8 mouse cellular contexts compared by ENCODE assay signal in the genomic region with DNA sequence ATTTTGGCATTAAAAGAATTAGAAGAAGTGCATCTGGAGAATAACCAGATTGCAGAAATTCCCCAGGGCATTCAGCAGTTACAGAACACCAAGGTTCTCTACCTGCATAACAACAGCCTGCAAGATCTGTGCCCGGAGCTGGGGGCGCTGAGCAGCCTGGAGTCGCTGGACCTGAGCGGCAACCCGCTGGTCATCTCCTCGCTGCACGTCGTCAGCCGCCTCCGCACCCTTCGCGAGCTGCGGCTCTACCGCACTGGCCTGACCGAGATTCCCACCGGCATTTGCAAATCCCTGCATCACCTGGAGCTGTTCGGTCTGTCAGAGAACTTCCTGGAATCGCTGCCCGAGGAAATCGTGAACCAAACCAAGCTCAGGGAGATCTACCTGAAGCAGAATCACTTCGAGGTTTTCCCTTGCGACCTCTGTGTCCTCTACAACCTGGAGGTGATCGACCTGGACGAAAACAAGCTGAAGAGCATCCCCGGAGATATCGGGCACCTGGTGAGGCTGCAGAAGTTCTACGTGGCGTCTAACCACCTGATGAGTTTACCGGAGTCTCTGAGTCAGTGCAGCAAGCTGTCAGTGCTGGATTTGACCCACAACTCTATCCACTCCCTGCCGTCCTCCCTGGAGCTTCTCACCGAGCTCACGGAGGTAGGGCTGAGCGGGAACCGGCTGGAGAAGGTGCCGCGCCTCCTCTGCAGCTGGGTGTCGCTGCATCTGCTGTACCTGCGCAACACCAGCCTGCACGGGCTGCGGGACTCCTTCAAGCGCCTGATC. TPM values are rescaled to one million over a fixed set of nuclear protein-coding genes. Genes with fewer than 3 reads are reported as not detected.
DNase-seq lines count a peak whose midpoint lies in the region; ATAC-seq and TF ChIP-seq lines count a peak whose summit lies in the region.

No protein-coding gene starts in this region.

- peak overlapping the region; percentile 78 for H3K4me2 ChIP-seq in embryonic facial prominence, embryonic 11.5 days (ENCODE audit: low read depth, low read length)
- H3K4me2 ChIP-seq in hindbrain, postnatal 0 days (ENCODE audit: low read depth, low read length), result peak overlapping the region; percentile 87
- peak overlapping the region; percentile 42 for H3K4me2 ChIP-seq in liver, embryonic 12.5 days

- TF ChIP-seq EP300 in ES-Bruce4 (IDR thresholded peaks at IDR 0.05; ENCODE audit: insufficient read depth, low read depth, low read length), result 0 out of 2 replicates have a peak, but pooled peaks have one; percentile 43

- H3K36me3 ChIP-seq in ES-Bruce4 (ENCODE audit: control insufficient read depth, insufficient read depth, low read length, poor library complexity, severe bottlenecking), result no peaks in the 10 kb centered on the region
- no peaks in the 10 kb centered on the region for H3K36me3 ChIP-seq in embryonic facial prominence, embryonic 11.5 days (replicated peaks; ENCODE audit: control insufficient read depth, insufficient read depth, low read depth, low read length)
- no peaks in the 10 kb centered on the region for H3K36me3 ChIP-seq in hindbrain, postnatal 0 days (ENCODE audit: insufficient read depth, low read length)
- no peaks in the 10 kb centered on the region for H3K36me3 ChIP-seq in liver, embryonic 12.5 days

- no peaks in the 10 kb centered on the region for H3K27me3 ChIP-seq in ES-Bruce4 (ENCODE audit: control insufficient read depth, insufficient read depth, low read length, poor library complexity, severe bottlenecking)
- peaks cover 8% of the 10 kb centered on the region for H3K27me3 ChIP-seq in embryonic facial prominence, embryonic 11.5 days (ENCODE audit: control insufficient read depth, insufficient read depth, low read length)
- H3K27me3 ChIP-seq in hindbrain, postnatal 0 days (ENCODE audit: insufficient read depth, low read length), result 0 out of 2 replicates have a peak, but pooled peaks cover 3% of the 10 kb centered on the region
- peaks cover 55% of the 10 kb centered on the region for H3K27me3 ChIP-seq in liver, embryonic 12.5 days (replicated peaks)

- H3K9ac ChIP-seq in ES-Bruce4 (ENCODE audit: low read depth, poor library complexity, severe bottlenecking), result no peak overlapping the region; the same call in none of the 2 replicates
- H3K9ac ChIP-seq in embryonic facial prominence, embryonic 11.5 days (replicated peaks; ENCODE audit: low read length), result peak overlapping the region; percentile 37
- peak overlapping the region; percentile 44; the same call in 1 of the 2 replicates for H3K9ac ChIP-seq in hindbrain, postnatal 0 days (replicated peaks; ENCODE audit: low read length)
- H3K9ac ChIP-seq in liver, embryonic 12.5 days, result no peak overlapping the region

- DNase-seq in gastrocnemius, postnatal 10 days, result peak; percentile 6
- DNase-seq in gastrocnemius, postnatal 25 days, result no peak
- peak; percentile 45 for DNase-seq in embryonic facial prominence, embryonic 11.5 days (ENCODE audit: low spot score)
- peak; percentile 56 for DNase-seq in hindbrain, postnatal 0 days (ENCODE audit: low spot score)
- peak; percentile 43 for DNase-seq in neural tube, embryonic 10.5 days (ENCODE audit: extremely low spot score, low spot score)
- DNase-seq in MN1 (ENCODE audit: low spot score), result no peak

- WGBS in embryonic facial prominence, embryonic 11.5 days, result under 1% methylated on average over 41 of the region's 41 CpGs
- under 1% methylated on average over 41 of the region's 41 CpGs for WGBS in hindbrain, postnatal 0 days
- WGBS in liver, embryonic 12.5 days (ENCODE audit: insufficient replicate concordance), result 2% methylated on average over 41 of the region's 41 CpGs

- no peak for TF ChIP-seq POLR2A in ES-Bruce4 (IDR thresholded peaks at IDR 0.05; ENCODE audit: insufficient read depth, low read length)

- ATAC-seq in embryonic facial prominence, embryonic 11.5 days (replicated peaks; ENCODE audit: insufficient number of reproducible peaks, low FRiP score, low TSS enrichment, low read depth), result peak; percentile 46; the same call in 1 of the 2 replicates
- ATAC-seq in hindbrain, postnatal 0 days, result peak; percentile 77
- no peak for ATAC-seq in liver, embryonic 12.5 days

- no peaks in the 10 kb centered on the region for H3K9me3 ChIP-seq in ES-Bruce4 (replicated peaks; ENCODE audit: control insufficient read depth, insufficient read depth, low read length, poor library complexity, severe bottlenecking)
- no peaks in the 10 kb centered on the region for H3K9me3 ChIP-seq in embryonic facial prominence, embryonic 11.5 days (replicated peaks; ENCODE audit: control insufficient read depth, low read length)
- no peaks in the 10 kb centered on the region for H3K9me3 ChIP-seq in hindbrain, postnatal 0 days (ENCODE audit: low read length)
- no peaks in the 10 kb centered on the region for H3K9me3 ChIP-seq in liver, embryonic 12.5 days (replicated peaks)

- peak overlapping the region; percentile 58 for H3K4me3 ChIP-seq in ES-Bruce4 (ENCODE audit: low read depth, low read length)
- peak overlapping the region; percentile 38 for H3K4me3 ChIP-seq in embryonic facial prominence, embryonic 11.5 days (ENCODE audit: low read depth, low read length)
- peak overlapping the region; percentile 45 for H3K4me3 ChIP-seq in hindbrain, postnatal 0 days (ENCODE audit: low read length)
- peak overlapping the region; percentile 13 for H3K4me3 ChIP-seq in liver, embryonic 12.5 days

- peak; percentile 57 for TF ChIP-seq CTCF in ES-Bruce4 (IDR thresholded peaks at IDR 0.05; ENCODE audit: low read depth, low read length)
- TF ChIP-seq CTCF in hindbrain, postnatal 0 days (IDR thresholded peaks at IDR 0.05; ENCODE audit: low read depth), result peak; percentile 65

- H3K27ac ChIP-seq in ES-Bruce4 (ENCODE audit: insufficient read depth, low read length), result no peak overlapping the region
- H3K27ac ChIP-seq in embryonic facial prominence, embryonic 11.5 days (replicated peaks; ENCODE audit: low read depth, low read length), result no peak overlapping the region
- H3K27ac ChIP-seq in hindbrain, postnatal 0 days, result no peak overlapping the region
- no peak overlapping the region for H3K27ac ChIP-seq in liver, embryonic 12.5 days

- H3K4me1 ChIP-seq in ES-Bruce4 (ENCODE audit: control insufficient read depth, insufficient read depth, low read length), result peaks cover 3% of the 10 kb centered on the region
- peaks cover 5% of the 10 kb centered on the region; the same call in 1 of the 2 replicates for H3K4me1 ChIP-seq in embryonic facial prominence, embryonic 11.5 days (ENCODE audit: control insufficient read depth, insufficient read depth, low read length)
- 0 out of 2 replicates have a peak, but pooled peaks cover 5% of the 10 kb centered on the region for H3K4me1 ChIP-seq in hindbrain, postnatal 0 days (ENCODE audit: insufficient read depth, low read length)
- peaks cover 6% of the 10 kb centered on the region for H3K4me1 ChIP-seq in liver, embryonic 12.5 days

RNA-seq across cellular contexts. Expression of a gene that starts 2.6 kb away (rescaled TPM):
- not detected for total RNA-seq in gastrocnemius, postnatal 10 days (2021)
- total RNA-seq in gastrocnemius, postnatal 25 days (2021), result not detected
- 31.1 and 36.1 TPM in 2 replicates for polyA plus RNA-seq in ES-Bruce4 (2011; ENCODE audit: insufficient read depth, insufficient read length, low read depth, missing spikeins)
- polyA plus RNA-seq in embryonic facial prominence, embryonic 11.5 days (2014; fragmentation: Nextera tagmentation; extraction: Ambion mirVana), result 2.6 and 2.7 TPM in 2 replicates
- total RNA-seq in hindbrain, postnatal 0 days (2014; rRNA removed), result 1.2 and 1.5 TPM in 2 replicates
- polyA plus RNA-seq in hindbrain, postnatal 0 days (2015; fragmentation: Nextera tagmentation; extraction: Ambion mirVana), result 1.4 and 1.7 TPM in 2 replicates
- polyA plus RNA-seq in liver, embryonic 12.5 days (2016; fragmentation: Nextera tagmentation; extraction: Ambion mirVana), result 0.13 and 0.38 TPM in 2 replicates

RNA-seq across cellular contexts. Expression of a gene that starts 5.9 kb away (rescaled TPM):
- total RNA-seq in gastrocnemius, postnatal 10 days (2021), result not detected
- not detected for total RNA-seq in gastrocnemius, postnatal 25 days (2021)
- polyA plus RNA-seq in ES-Bruce4 (2011; ENCODE audit: insufficient read depth, insufficient read length, low read depth, missing spikeins), result 2.4 and 3.3 TPM in 2 replicates
- not detected in 2 replicates for polyA plus RNA-seq in embryonic facial prominence, embryonic 11.5 days (2014; fragmentation: Nextera tagmentation; extraction: Ambion mirVana)
- total RNA-seq in hindbrain, postnatal 0 days (2014; rRNA removed), result 0.37 TPM in 1 of 2 replicates, not detected in the other
- not detected in 2 replicates for polyA plus RNA-seq in hindbrain, postnatal 0 days (2015; fragmentation: Nextera tagmentation; extraction: Ambion mirVana)
- polyA plus RNA-seq in liver, embryonic 12.5 days (2016; fragmentation: Nextera tagmentation; extraction: Ambion mirVana), result not detected in 2 replicates

RNA-seq across cellular contexts. Expression of a gene that starts 48.4 kb away (rescaled TPM):
- 10 to 100 TPM; 11.7 to 15.0 TPM for total RNA-seq in gastrocnemius, postnatal 10 days (2021)
- total RNA-seq in gastrocnemius, postnatal 25 days (2021), result 1 to 10 TPM; 9.0 to 9.3 TPM
- polyA plus RNA-seq in ES-Bruce4 (2011; ENCODE audit: insufficient read depth, insufficient read length, low read depth, missing spikeins), result 25.9 and 26.1 TPM in 2 replicates
- polyA plus RNA-seq in embryonic facial prominence, embryonic 11.5 days (2014; fragmentation: Nextera tagmentation; extraction: Ambion mirVana), result 38.7 and 41.6 TPM in 2 replicates
- total RNA-seq in hindbrain, postnatal 0 days (2014; rRNA removed), result 16.6 and 18.5 TPM in 2 replicates
- polyA plus RNA-seq in hindbrain, postnatal 0 days (2015; fragmentation: Nextera tagmentation; extraction: Ambion mirVana), result 18.5 and 19.4 TPM in 2 replicates
- 15.8 and 17.2 TPM in 2 replicates for polyA plus RNA-seq in liver, embryonic 12.5 days (2016; fragmentation: Nextera tagmentation; extraction: Ambion mirVana)

RNA-seq across cellular contexts. Expression of a gene that starts 49.4 kb away (rescaled TPM):
- total RNA-seq in gastrocnemius, postnatal 10 days (2021), result not detected
- total RNA-seq in gastrocnemius, postnatal 25 days (2021), result not detected
- 16.8 and 19.9 TPM in 2 replicates for polyA plus RNA-seq in ES-Bruce4 (2011; ENCODE audit: insufficient read depth, insufficient read length, low read depth, missing spikeins)
- polyA plus RNA-seq in embryonic facial prominence, embryonic 11.5 days (2014; fragmentation: Nextera tagmentation; extraction: Ambion mirVana), result not detected in 2 replicates
- total RNA-seq in hindbrain, postnatal 0 days (2014; rRNA removed), result not detected in 2 replicates
- not detected in 2 replicates for polyA plus RNA-seq in hindbrain, postnatal 0 days (2015; fragmentation: Nextera tagmentation; extraction: Ambion mirVana)
- not detected in 2 replicates for polyA plus RNA-seq in liver, embryonic 12.5 days (2016; fragmentation: Nextera tagmentation; extraction: Ambion mirVana)

RNA-seq across cellular contexts. Expression of a gene that starts 50.5 kb away (rescaled TPM):
- total RNA-seq in gastrocnemius, postnatal 10 days (2021), result not detected
- total RNA-seq in gastrocnemius, postnatal 25 days (2021), result not detected
- not detected in 2 replicates for polyA plus RNA-seq in ES-Bruce4 (2011; ENCODE audit: insufficient read depth, insufficient read length, low read depth, missing spikeins)
- polyA plus RNA-seq in embryonic facial prominence, embryonic 11.5 days (2014; fragmentation: Nextera tagmentation; extraction: Ambion mirVana), result 0.10 and 0.24 TPM in 2 replicates
- total RNA-seq in hindbrain, postnatal 0 days (2014; rRNA removed), result 0.18 and 0.42 TPM in 2 replicates
- 0.56 and 0.89 TPM in 2 replicates for polyA plus RNA-seq in hindbrain, postnatal 0 days (2015; fragmentation: Nextera tagmentation; extraction: Ambion mirVana)
- not detected in 2 replicates for polyA plus RNA-seq in liver, embryonic 12.5 days (2016; fragmentation: Nextera tagmentation; extraction: Ambion mirVana)

Comparison
In these comparisons a context has a peak if more than half of its experiments do, and no peak if none do; other contexts are left out.
1. DNase-seq: peak in gastrocnemius, postnatal 10 days (single experiment), embryonic facial prominence, embryonic 11.5 days (single experiment), hindbrain, postnatal 0 days (single experiment) and neural tube, embryonic 10.5 days (single experiment); none in gastrocnemius, postnatal 25 days (single experiment) and MN1 (single experiment).
2. H3K9ac ChIP-seq: peak in embryonic facial prominence, embryonic 11.5 days (single experiment) and hindbrain, postnatal 0 days (single experiment); none in ES-Bruce4 (single experiment) and liver, embryonic 12.5 days (single experiment).
3. Peak in every context shown above with its lines, with median percentiles within 50 percentile points of each other: H3K4me3 ChIP-seq and H3K4me2 ChIP-seq.